Mouse (Mus musculus) CH12.LX (cell line): Measurements from ENCODE around the gene Gcnt3. TPM values are rescaled to one million over a fixed set of nuclear protein-coding genes. Genes with fewer than 3 reads are reported as not detected.

Experiments used
- DNase-seq: peaks from one replicate; pipeline ENCODE4 v3.0.0-alpha.2; 2013; ENCODE audit errors: extremely low read depth
- H3K27ac ChIP-seq: 2 replicates; pipeline ENCODE4 v1.5.1; 2012; ENCODE audit warnings: low read depth, mild to moderate bottlenecking, control low read depth, moderate library complexity; ENCODE audit not compliant: insufficient read depth
- H3K27me3 ChIP-seq: replicated peaks from 2 replicates; pipeline ENCODE3; 2012; ENCODE audit warnings: inconsistent platforms
- H3K36me3 ChIP-seq, 2 experiments: replicated peaks in 1 of 2; 2 replicates each; pipeline versions ENCODE3 to v1.6.1; 2012; ENCODE audit warnings: inconsistent platforms in 1 of 2, low read length in 1 of 2, mild to moderate bottlenecking in 1 of 2, mixed read lengths in 1 of 2, moderate library complexity in 1 of 2; ENCODE audit not compliant: control insufficient read depth in 1 of 2, insufficient read depth in 1 of 2
- H3K4me1 ChIP-seq, 2 experiments: 2 replicates each; pipeline ENCODE4 v1.6.1; 2012; ENCODE audit warnings: inconsistent platforms in 1 of 2, moderate library complexity in 1 of 2; ENCODE audit not compliant: insufficient read depth in 2 of 2, control insufficient read depth in 1 of 2
- H3K4me2 ChIP-seq: 2 replicates; pipeline ENCODE4 v1.6.1; 2012; ENCODE audit warnings: low read depth, mild to moderate bottlenecking, control low read depth; ENCODE audit not compliant: poor library complexity, insufficient read depth, severe bottlenecking
- H3K4me3 ChIP-seq, 3 experiments: fragments of 150-350 bp in 1 of 3; sonication (generic) in 1 of 3; replicated peaks in 1 of 3; 2 replicates each; pipeline versions ENCODE3 to v1.5.1; 2011 to 2012; ENCODE audit warnings: low read depth in 2 of 3, low read length in 2 of 3, mild to moderate bottlenecking in 2 of 3, moderate library complexity in 2 of 3, control low read depth in 1 of 3, improper control_type of control experiment in 1 of 3, inconsistent platforms in 1 of 3, mixed read lengths in 1 of 3; ENCODE audit not compliant: poor library complexity in 1 of 3
- H3K79me2 ChIP-seq: replicated peaks from 2 replicates; pipeline ENCODE4 v1.6.1; 2012; ENCODE audit warnings: mild to moderate bottlenecking, moderate library complexity; ENCODE audit not compliant: control insufficient read depth, poor library complexity, insufficient read depth, severe bottlenecking; ENCODE audit errors: extremely low read depth
- H3K9ac ChIP-seq: 2 replicates; pipeline ENCODE4 v1.6.1; 2012; ENCODE audit warnings: low read depth, mild to moderate bottlenecking, control low read depth, moderate library complexity; ENCODE audit not compliant: insufficient read depth
- H3K9me3 ChIP-seq: replicated peaks from 2 replicates; pipeline ENCODE3; 2012; ENCODE audit warnings: low read length, inconsistent platforms, mixed read lengths
- BHLHE40 ChIP-seq: IDR thresholded peaks from 2 replicates; pipeline ENCODE4 v1.6.1; 2011; ENCODE audit warnings: mild to moderate bottlenecking, low read depth, low read length, improper control_type of control experiment
- E2F4 ChIP-seq: IDR thresholded peaks from 2 replicates; pipeline ENCODE4 v1.6.1; 2011; ENCODE audit warnings: low read depth, low read length, improper control_type of control experiment; ENCODE audit not compliant: insufficient replicate concordance
- ELF1 ChIP-seq: IDR thresholded peaks from 2 replicates; pipeline ENCODE4 v1.6.1; 2014; ENCODE audit warnings: low read depth, mild to moderate bottlenecking, inconsistent platforms, low read length, improper control_type of control experiment
- EP300 ChIP-seq: IDR thresholded peaks from 2 replicates; pipeline ENCODE4 v1.6.1; 2011; ENCODE audit warnings: low read length, improper control_type of control experiment
- ETS1 ChIP-seq: conservative IDR thresholded peaks from 2 replicates; pipeline ENCODE4 v1.6.1; 2012; ENCODE audit warnings: low read depth, mild to moderate bottlenecking, inconsistent platforms, low read length, improper control_type of control experiment, moderate library complexity
- HCFC1 ChIP-seq: IDR thresholded peaks from 2 replicates; pipeline ENCODE4 v1.6.1; 2012; ENCODE audit warnings: low read depth, mild to moderate bottlenecking, inconsistent platforms, low read length, improper control_type of control experiment
- IRF4 ChIP-seq: IDR thresholded peaks from 2 replicates; pipeline ENCODE4 v1.6.1; 2014; ENCODE audit warnings: low read depth, mild to moderate bottlenecking, inconsistent platforms, low read length, improper control_type of control experiment
- JUN ChIP-seq: IDR thresholded peaks from 2 replicates; pipeline ENCODE4 v1.6.1; 2011; ENCODE audit warnings: low read depth, mild to moderate bottlenecking, low read length, improper control_type of control experiment, moderate library complexity; ENCODE audit not compliant: insufficient read depth
- KAT2A ChIP-seq: IDR thresholded peaks from 2 replicates; pipeline ENCODE4 v1.6.1; 2012; ENCODE audit warnings: low read length, improper control_type of control experiment, inconsistent platforms; ENCODE audit not compliant: insufficient replicate concordance
- MAFK ChIP-seq: IDR thresholded peaks from 2 replicates; pipeline ENCODE4 v1.6.1; 2011; ENCODE audit warnings: low read length, improper control_type of control experiment; ENCODE audit not compliant: insufficient replicate concordance
- MEF2A ChIP-seq: IDR thresholded peaks from 2 replicates; pipeline ENCODE4 v1.6.1; 2014; ENCODE audit warnings: low read depth, mild to moderate bottlenecking, inconsistent platforms, low read length, improper control_type of control experiment, borderline replicate concordance
- MXI1 ChIP-seq: IDR thresholded peaks from 2 replicates; pipeline ENCODE4 v1.6.1; 2011; ENCODE audit warnings: mild to moderate bottlenecking, low read depth, low read length, improper control_type of control experiment
- MYC ChIP-seq: IDR thresholded peaks from 2 replicates; pipeline ENCODE4 v1.6.1; 2011; ENCODE audit warnings: low read depth, mild to moderate bottlenecking, improper control_type of control experiment, low read length
- NELFE ChIP-seq: IDR thresholded peaks from 2 replicates; pipeline ENCODE4 v1.6.1; 2011; ENCODE audit warnings: low read depth, low read length, improper control_type of control experiment
- NRF1 ChIP-seq: IDR thresholded peaks from 2 replicates; pipeline ENCODE4 v1.6.1; 2014; ENCODE audit warnings: low read depth, mild to moderate bottlenecking, inconsistent platforms, low read length, improper control_type of control experiment, moderate library complexity
- PAX5 ChIP-seq: IDR thresholded peaks from 2 replicates; pipeline ENCODE4 v1.6.1; 2012; ENCODE audit warnings: low read length, inconsistent platforms, mixed read lengths
- POLR2A ChIP-seq: IDR thresholded peaks from 2 replicates; pipeline ENCODE4 v1.6.1; 2011; ENCODE audit warnings: low read depth, mild to moderate bottlenecking, improper control_type of control experiment, low read length
- POLR2AphosphoS2 ChIP-seq: IDR thresholded peaks from 2 replicates; pipeline ENCODE4 v1.6.1; 2011; ENCODE audit warnings: low read depth, low read length, improper control_type of control experiment
- RAD21 ChIP-seq: IDR thresholded peaks from 2 replicates; pipeline ENCODE4 v1.6.1; 2011; ENCODE audit warnings: low read depth, mild to moderate bottlenecking, low read length, improper control_type of control experiment, moderate library complexity
- RCOR1 ChIP-seq: conservative IDR thresholded peaks from 2 replicates; pipeline ENCODE4 v1.6.1; 2012; ENCODE audit warnings: low read depth, mild to moderate bottlenecking, inconsistent platforms, low read length, improper control_type of control experiment
- SIN3A ChIP-seq: IDR thresholded peaks from 2 replicates; pipeline ENCODE4 v1.6.1; 2012; ENCODE audit warnings: low read length, improper control_type of control experiment, inconsistent platforms
- SMC3 ChIP-seq: IDR thresholded peaks from 2 replicates; pipeline ENCODE4 v1.6.1; 2011; ENCODE audit warnings: low read depth, low read length, improper control_type of control experiment
- TCF12 ChIP-seq: IDR thresholded peaks from 2 replicates; pipeline ENCODE4 v1.6.1; 2014; ENCODE audit warnings: low read depth, mild to moderate bottlenecking, inconsistent platforms, low read length, improper control_type of control experiment
- UBTF ChIP-seq: IDR thresholded peaks from 2 replicates; pipeline ENCODE4 v1.6.1; 2012; ENCODE audit warnings: low read depth, mild to moderate bottlenecking, inconsistent platforms, low read length, improper control_type of control experiment, moderate library complexity
- USF1 ChIP-seq: IDR thresholded peaks from 2 replicates; pipeline ENCODE4 v1.6.1; 2014; ENCODE audit warnings: low read depth, mild to moderate bottlenecking, inconsistent platforms, low read length, improper control_type of control experiment
- USF2 ChIP-seq: conservative IDR thresholded peaks from 2 replicates; pipeline ENCODE4 v1.6.1; 2011; ENCODE audit warnings: low read depth, low read length, improper control_type of control experiment
- ZKSCAN1 ChIP-seq: IDR thresholded peaks from 2 replicates; pipeline ENCODE4 v1.6.1; 2012; ENCODE audit warnings: low read depth, inconsistent platforms, low read length, improper control_type of control experiment, borderline replicate concordance
- dilution Hi-C: fragments of 300-500 bp; cut with MboI; formaldehyde crosslinking; loops from 2 replicates; pipeline ENCODE4 v1.14.3; 2020; ENCODE audit warnings: low sequenced_read_pairs; ENCODE audit not compliant: extremely low pct_unique_long_range_greater_than_20kb, extremely low pct_ligation_motif_present
- in situ Hi-C: fragments of 300-500 bp; cut with MboI; formaldehyde crosslinking; loops from 3 replicates; pipeline ENCODE4 v1.14.3; 2019; ENCODE audit warnings: low sequenced_read_pairs, low pct_ligation_motif_present, low pct_unique_long_range_greater_than_20kb, mixed read lengths
- polyA plus RNA-seq: library from polyadenylated mRNA; unstranded; fragments of >175 nt; gene quantifications from 2 replicates; pipeline ENCODE4 v1.2.1, GENCODE M21; 2012; ENCODE audit warnings: low read depth; ENCODE audit not compliant: insufficient read length
- total RNA-seq, 2 experiments: library from RNA; depleted of rRNA; stranded (reverse); fragments of 300-350 nt in 1 of 2; fragments of >200 nt in 1 of 2; gene quantifications; 2 replicates each; pipeline ENCODE4 v1.2.3; 2012 to 2014

The Gcnt3 gene
- total and polyA plus RNA-seq, 3 experiments = 0.04 TPM; not detected in 1

DNA sequence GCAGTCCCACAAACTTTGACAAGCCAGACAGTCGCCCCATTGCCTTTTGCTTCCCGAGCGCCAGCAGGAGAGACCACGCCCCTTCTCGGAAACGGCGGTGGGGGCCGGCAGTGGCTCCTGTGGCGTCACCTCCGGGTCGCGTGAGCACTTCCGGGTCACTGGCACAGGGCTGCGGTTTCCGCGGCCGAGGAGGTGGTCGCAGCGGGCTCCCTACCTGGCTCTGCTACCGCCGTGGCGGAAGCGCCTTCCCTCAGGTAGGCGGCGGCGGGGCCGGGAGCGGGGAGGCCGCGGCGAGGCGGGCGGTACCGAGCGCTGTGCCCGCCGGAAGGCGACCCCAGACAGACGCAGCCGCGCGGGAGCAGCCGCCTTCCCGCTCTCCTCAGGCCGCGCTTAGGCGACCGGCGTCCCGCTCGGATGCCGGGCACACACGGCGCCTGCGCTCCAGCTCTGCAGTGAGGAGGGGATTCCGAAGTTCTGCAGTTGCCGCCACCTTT is 25.4 kb downstream of the Gcnt3 start, which contains the start of gene Gtf2a2 (continued):
- TF ChIP-seq NRF1 (peak; percentile 79), PAX5 (no peak), KAT2A (peak; percentile 82; the same call in 1 of the 2 replicates), SIN3A (peak; percentile 43; the same call in 1 of the 2 replicates), RAD21 (no peak), POLR2A (peak; percentile 84), JUN (no peak), BHLHE40 (peak; percentile 95), NELFE (peak; percentile 72; the same call in 1 of the 2 replicates), TCF12 (peak; percentile 86), ELF1 (peak; percentile 93), MAFK (no peak), EP300 (no peak)

DNA sequence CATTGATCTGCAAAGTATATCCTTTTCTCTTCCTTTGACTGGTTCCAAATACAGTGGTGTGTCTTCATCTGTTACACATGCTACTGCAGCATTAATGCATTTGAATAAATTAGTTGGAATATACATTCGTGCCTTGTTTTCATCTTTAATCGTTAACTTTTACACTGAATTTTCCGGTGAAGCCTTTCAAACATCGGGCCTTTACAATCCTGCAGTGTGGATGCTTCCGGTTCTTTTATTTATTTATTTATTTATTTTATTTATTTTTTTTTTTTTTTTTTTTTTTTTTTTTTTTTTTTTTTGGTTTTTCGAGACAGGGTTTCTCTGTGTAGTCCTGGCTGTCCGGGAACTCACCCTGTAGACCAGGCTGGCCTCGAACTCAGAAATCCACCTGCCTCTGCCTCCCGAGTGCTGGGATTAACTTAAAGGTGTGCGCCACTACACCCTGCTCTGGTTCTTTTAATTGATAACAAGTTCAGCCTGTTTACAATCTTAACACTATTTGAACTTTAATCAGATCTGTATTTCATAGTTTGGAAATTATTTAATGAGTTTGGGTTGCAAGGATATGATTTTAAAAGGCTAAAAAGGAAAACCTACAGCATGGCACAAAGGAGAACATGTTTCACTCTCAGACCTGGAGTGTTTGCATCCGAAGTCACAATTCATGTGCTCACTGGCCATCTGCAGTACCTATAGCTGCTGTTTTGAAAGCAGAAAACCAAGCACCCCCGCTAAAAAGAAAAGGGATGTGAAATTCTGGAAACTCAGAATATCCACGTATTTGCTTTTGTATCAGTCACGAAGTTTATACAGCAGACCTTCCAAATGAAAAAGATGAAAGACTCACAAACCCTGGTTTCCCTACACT is 26.1 kb downstream of the Gcnt3 start:
- Histone ChIP-seq H3K27ac (no peak overlapping the region), H3K9ac (peak overlapping the region; percentile 69)
- in situ Hi-C loops = no loop called here

DNA sequence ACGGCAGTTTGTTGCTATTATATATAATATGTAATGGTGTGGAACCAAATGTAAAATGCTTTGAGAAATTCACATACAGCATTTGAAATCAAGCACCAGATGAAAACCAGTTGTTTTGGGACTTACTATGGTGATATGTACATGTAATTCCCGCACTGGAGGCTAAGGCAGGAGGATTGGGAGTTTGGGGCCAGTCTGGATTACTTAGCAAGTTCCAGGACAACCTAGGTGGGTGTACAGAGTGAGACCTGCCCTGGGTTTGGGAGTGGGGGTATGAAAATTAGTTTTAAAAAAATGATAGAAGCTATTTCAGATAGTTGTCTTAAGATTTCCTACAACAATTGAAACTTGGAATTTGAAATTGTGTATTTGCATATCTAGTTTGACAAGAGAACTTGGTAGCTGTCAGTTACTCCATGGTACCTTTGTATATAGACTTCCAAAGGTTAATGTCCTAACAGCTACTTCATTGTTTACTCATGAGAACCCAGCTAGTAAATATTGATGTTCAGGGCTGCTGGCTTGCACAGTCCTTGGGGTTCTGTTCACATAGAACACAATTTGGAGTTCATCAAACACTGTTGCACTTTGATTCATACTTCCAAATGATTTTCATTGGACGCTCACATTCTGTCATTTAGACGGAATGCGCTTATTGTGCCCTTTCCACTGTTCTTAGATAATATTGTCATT is 27.0 kb downstream of the Gcnt3 start:
- peaks cover 0 to 22% of the 10 kb centered on the region in 2 experiments; a peak in 2 of 4 replicates for H3K4me1 ChIP-seq

More for the DNA sequence above, 26.1 kb downstream of the Gcnt3 start:
- Histone ChIP-seq H3K4me3 (peak overlapping the region; percentile 36 to 90 (median 70)), H3K36me3 (peaks cover 20 to 49% of the 10 kb centered on the region in 2 experiments), H3K4me2 (peak overlapping the region; percentile 67), H3K9me3 (no peaks in the 10 kb centered on the region), H3K27me3 (no peaks in the 10 kb centered on the region), H3K4me1 (peaks cover 0 to 30% of the 10 kb centered on the region in 2 experiments; a peak in 2 of 4 replicates), H3K79me2 (peaks cover 27% of the 10 kb centered on the region)
- dilution Hi-C loops = no loop called here
- DNase-seq = no peak
- no peak for TF ChIP-seq IRF4
- TF ChIP-seq, all 38 proteins: peak for 0

More for the DNA sequence above, 27.0 kb downstream of the Gcnt3 start:
- no peak for TF ChIP-seq EP300
- TF ChIP-seq MYC = no peak
- no peak for TF ChIP-seq ZKSCAN1
- no peak for TF ChIP-seq RCOR1
- TF ChIP-seq UBTF = no peak
- no peak for TF ChIP-seq HCFC1
- TF ChIP-seq MXI1 = no peak
- no peak for TF ChIP-seq E2F4
- no peak for TF ChIP-seq ETS1
- no peak for TF ChIP-seq BHLHE40
- no peak for TF ChIP-seq PAX5
- no peak for TF ChIP-seq POLR2AphosphoS2
- TF ChIP-seq SMC3 = no peak
- TF ChIP-seq MEF2A = no peak
- no peak for TF ChIP-seq USF2
- no peak for TF ChIP-seq USF1
- TF ChIP-seq TCF12 = no peak
- in situ Hi-C loops = no loop called here
- Histone ChIP-seq H3K9me3 (no peaks in the 10 kb centered on the region), H3K4me2 (no peak overlapping the region), H3K27ac (no peak overlapping the region), H3K9ac (no peak overlapping the region), H3K4me3 (no peak overlapping the region), H3K36me3 (peaks cover 18 to 51% of the 10 kb centered on the region in 2 experiments), H3K27me3 (no peaks in the 10 kb centered on the region), H3K79me2 (peaks cover 24% of the 10 kb centered on the region)
- DNase-seq = no peak
- dilution Hi-C loops = no loop called here
